Mouse (Mus musculus): ENCODE measurements around the gene Adarb1. TPM values are rescaled to one million over a fixed set of nuclear protein-coding genes. Genes with fewer than 3 reads are reported as not detected.

Gene Adarb1
- total and polyA plus RNA-seq, 3 experiments = 11.3 to 23.5 (median 14.4) TPM

GRCm38 (mm10) chr10:77260166-77260875, 157.7 kb downstream of the Adarb1 start:
- no peak for DNase-seq

- DNase-seq = peak; percentile 95
These were observed 159.1 kb downstream of the Adarb1 start, which contains the start of gene Pofut2 for GRCm38 (mm10) chr10:77258704-77259621. Gene Pofut2, plus strand, starts transcription at chr10:77259218.

DNA sequence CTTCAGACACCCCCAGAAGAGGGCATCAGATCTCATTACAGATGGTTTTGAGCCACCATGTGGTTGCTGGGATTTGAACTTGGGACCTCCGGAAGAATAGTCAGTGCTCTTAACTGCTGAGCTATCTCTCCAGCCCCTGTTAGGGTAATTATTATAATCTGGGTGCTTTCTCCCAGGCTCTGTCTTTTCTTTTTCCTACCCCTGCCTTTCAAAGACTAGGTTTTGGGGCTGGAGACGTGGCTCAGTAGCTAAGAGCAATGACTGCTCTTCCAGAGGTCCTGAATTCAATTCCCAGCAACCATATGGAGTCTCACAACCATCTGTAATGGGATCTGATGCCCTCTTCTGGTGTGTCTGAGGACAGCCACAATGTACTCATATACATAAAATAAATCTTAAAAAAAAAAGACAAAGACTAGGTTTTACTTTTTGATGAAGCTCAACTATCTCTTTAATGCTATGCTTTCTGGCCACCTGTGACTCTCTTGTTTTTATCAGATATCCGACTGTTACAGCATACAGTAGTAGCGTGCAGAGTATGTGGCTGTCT, 160.0 kb downstream of the Adarb1 start:
- no peak for DNase-seq

GRCm38 (mm10) chr10:77255676-77256075, 162.4 kb downstream of the Adarb1 start:
- DNase-seq = no peak

GRCm38 (mm10) chr10:77255231-77255630, 162.8 kb downstream of the Adarb1 start:
- no peak for DNase-seq

- DNase-seq = peak; percentile 84
These were observed 165.3 kb downstream of the Adarb1 start for GRCm38 (mm10) chr10:77252790-77253189.

DNA sequence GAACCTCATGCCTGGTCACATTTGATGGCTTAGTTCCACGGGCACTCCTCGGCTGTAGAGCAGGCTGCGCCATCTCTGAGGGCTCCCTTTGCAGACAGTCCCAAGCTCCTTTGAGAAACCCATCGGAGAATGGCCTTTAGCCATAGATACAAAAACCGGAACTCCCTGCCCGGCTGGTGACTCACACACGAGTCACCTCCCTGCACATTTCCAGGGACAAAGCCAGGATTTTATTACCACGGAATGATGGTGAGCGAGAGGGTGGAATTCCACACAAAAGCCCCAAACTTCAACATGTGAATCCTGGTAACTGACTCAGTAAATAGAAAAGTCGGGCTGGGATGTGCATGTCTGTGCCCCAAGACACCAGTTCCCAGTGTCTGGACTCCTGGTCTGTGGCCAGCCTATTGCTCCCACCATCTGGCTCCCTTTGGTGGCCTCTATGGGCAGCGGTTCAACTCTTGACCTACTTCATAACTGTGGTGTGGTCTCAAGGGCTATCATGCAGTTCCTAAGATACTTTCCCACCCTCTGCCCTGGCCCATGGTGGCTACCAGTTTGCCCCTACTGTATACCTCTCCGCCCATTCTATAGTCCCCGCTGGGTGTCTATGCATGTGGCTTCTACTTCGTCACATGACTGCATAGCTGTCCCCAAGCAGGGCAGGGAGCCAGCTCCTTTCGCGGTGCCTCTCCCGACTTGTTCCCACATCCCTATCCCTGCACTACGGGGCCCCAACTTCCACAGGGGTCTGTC, 166.1 kb downstream of the Adarb1 start:
- peak; percentile 90 for DNase-seq

DNA sequence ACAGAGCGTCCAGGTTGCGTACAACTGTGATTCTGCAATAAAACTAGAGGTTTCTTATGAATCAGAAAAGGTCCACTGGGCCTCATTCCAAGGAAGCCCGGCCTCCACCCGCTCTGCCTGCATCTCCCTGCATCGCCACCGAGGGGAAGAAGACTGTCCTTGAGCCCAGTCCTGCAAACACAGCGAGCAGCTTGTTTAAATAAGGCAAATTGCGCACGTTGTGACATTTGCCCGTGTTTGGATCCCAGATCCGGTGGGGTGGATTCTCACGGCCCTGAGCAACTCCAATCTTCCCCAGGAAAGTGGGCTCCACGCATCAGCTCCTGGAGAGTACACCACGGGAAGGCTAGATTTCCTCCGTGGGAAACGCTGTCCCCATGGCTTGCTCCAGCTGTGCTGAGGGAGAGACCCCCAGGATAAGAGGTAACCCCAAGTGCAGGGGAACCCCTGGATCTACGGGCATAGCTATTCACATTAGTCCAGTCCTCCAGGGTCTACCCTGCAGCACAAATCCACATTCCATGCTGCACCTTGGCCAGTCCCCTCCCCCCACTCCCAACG, 166.8 kb downstream of the Adarb1 start:
- peak; percentile 89 for DNase-seq

GRCm38 (mm10) chr10:77247707-77248106, 170.4 kb downstream of the Adarb1 start:
- no peak for DNase-seq

DNA sequence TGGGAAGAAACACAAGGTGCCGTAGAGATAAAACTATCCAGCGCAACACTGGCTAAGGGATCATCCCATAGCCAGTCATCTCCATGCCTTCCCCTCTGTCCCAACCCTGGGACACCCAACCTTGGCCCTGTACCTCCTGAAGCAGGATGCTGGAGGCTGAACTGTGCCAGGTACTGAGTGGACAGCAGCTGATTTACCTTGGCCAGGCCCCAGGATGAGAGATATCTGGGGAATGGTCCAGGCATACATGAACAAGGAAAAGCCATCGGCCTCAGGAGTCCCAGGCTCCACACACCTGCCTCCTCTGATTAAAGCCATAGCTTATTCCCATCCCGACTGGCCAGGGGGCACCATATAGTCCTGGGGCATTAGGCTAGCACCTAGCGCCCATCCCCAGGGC, 171.0 kb downstream of the Adarb1 start:
- no peak for DNase-seq

DNA sequence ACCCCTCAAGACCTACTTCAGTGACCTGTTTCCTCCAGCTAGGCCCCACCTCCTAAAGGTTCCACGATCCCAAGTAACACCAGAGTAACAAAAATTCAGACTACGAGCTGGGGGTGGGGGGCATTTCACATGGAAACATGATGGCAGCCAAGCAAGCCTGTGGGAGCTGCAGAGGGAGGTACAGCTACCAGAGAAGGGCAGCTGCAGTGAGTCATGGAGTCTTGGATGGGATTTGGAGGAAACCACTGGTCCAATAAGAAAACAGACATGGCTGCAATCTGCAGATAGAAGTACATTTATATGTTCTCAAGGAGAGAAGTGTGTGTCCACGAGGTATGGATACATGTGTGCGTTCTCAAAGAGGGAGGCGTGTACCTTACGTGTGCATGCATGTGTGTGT, 173.3 kb downstream of the Adarb1 start:
- DNase-seq = no peak

GRCm38 (mm10) chr10:77243572-77244161, 174.4 kb downstream of the Adarb1 start:
- DNase-seq = no peak

DNA sequence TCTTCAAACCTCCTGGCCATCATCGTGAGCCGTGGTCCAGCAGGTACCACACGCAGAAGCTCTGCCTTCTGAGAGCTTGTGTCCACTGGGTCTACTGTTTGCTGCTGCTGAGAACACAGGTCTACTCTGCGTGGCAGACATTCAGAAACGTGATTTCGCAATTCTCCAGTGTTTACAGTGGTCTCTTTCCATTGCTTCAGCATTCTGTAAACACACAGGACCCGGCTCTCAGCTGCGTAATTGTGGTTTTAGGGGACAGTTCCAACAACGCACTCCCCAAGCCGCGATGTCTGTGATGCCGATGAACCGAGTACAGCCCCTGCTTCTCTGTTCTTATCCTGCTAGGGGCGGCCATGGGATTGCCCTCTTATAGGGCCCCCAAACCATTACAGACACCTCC, 175.2 kb downstream of the Adarb1 start:
- DNase-seq = no peak

DNA sequence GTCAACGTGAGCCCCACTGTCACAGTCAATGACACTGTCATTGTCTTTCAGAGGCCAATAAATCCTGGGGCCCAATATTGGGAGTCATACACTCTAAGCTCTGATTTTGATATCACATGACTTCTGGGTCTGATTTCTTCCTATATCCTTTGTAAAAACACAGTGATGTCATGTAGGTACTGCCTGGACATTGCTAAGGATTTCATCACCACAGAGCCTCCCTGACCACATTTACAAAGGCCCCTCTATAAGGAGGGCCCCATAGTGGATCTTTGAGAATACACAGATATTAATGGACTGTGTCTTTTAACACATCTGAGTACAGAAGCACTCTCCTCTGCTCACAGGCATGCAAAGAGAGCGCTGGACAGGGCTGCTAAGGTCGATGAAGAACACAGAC, 175.7 kb downstream of the Adarb1 start:
- DNase-seq = no peak

DNA sequence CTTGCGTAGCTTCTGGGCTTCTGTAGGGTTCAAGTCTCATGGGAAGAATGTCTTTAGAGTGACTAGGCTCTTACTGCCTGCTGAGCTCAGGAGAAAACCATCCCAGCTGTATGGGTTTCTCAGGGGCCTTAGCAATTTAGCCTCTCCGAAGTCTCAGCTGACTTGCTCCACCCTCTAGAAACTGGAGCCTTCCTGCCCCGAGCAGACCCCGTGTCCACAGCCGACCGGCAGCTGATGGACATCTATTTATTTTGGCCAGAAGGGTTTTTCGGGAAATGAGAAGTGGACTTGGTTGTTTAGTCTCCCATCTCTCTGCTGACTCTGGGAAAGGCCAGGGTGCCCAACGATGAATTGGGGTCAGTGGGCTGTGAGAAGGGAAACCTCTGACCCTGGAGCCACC, 177.3 kb downstream of the Adarb1 start:
- no peak for DNase-seq

Other genes with a start within 250 kb of the Adarb1 start
- 10 to 100 TPM; 73.0 to 87.9 TPM for gene Pofut2, start 159.1 kb downstream of the Adarb1 start, total RNA-seq (2021)
- 107 and 117 TPM in 2 replicates for gene Pofut2, start 159.1 kb downstream of the Adarb1 start, polyA plus RNA-seq (2012; rRNA removed)
- 10 to 100 TPM; 17.9 to 21.0 TPM for gene Fam207a, start 97.5 kb upstream of the Adarb1 start, total RNA-seq (2021)
- gene Fam207a, start 97.5 kb upstream of the Adarb1 start, polyA plus RNA-seq (2012; rRNA removed) = 26.4 and 30.5 TPM in 2 replicates
- 1 to 10 TPM; 9.5 to 9.8 TPM for gene Itgb2, start 112.0 kb upstream of the Adarb1 start, total RNA-seq (2021)
- 5.1 and 7.4 TPM in 2 replicates for gene Itgb2, start 112.0 kb upstream of the Adarb1 start, polyA plus RNA-seq (2012; rRNA removed)
- gene Pttg1ip, start 163.4 kb upstream of the Adarb1 start, total RNA-seq (2021) = 100 to 1,000 TPM; 174 to 202 TPM
- gene Pttg1ip, start 163.4 kb upstream of the Adarb1 start, polyA plus RNA-seq (2012; rRNA removed) = 127 and 165 TPM in 2 replicates
- gene Sumo3, start 187.8 kb upstream of the Adarb1 start, total RNA-seq (2021) = 100 to 1,000 TPM in 1 of 2 experiments, 10 to 100 TPM in 1; 97.7 to 104 TPM
- 83.8 and 91.1 TPM in 2 replicates for gene Sumo3, start 187.8 kb upstream of the Adarb1 start, polyA plus RNA-seq (2012; rRNA removed)
- gene Gm49325, start 187.9 kb upstream of the Adarb1 start, total RNA-seq (2021) = 10 to 100 TPM; 27.5 to 28.5 TPM
- gene Gm49325, start 187.9 kb upstream of the Adarb1 start, polyA plus RNA-seq (2012; rRNA removed) = not detected in 2 replicates
- gene Ube2g2, start 204.0 kb upstream of the Adarb1 start, total RNA-seq (2021) = 10 to 100 TPM; 50.0 to 55.0 TPM
- gene Ube2g2, start 204.0 kb upstream of the Adarb1 start, polyA plus RNA-seq (2012; rRNA removed) = 27.9 and 37.4 TPM in 2 replicates